Mouse (Mus musculus): ENCODE results near the gene Ltb4r2.

- TF ChIP-seq CTCF (IDR thresholded peaks at IDR 0.05; ENCODE audit: extremely low read depth, insufficient read length, insufficient replicate concordance, low read depth, low read length) (no peak), POLR2A (IDR thresholded peaks at IDR 0.05; ENCODE audit: low read depth, low read length) (no peak)
Measured at GRCm38 (mm10) chr14:55735758-55736157, 25.5 kb upstream of the Ltb4r2 start.
